Mouse (Mus musculus): Measurements from ENCODE around the gene Slc39a1. TPM values are rescaled to one million over a fixed set of nuclear protein-coding genes. Genes with fewer than 3 reads are reported as not detected.

The Slc39a1 gene
- 40.0 and 47.0 TPM in 2 replicates for polyA plus RNA-seq (2014; fragmentation: Nextera tagmentation; extraction: Ambion mirVana)

- H3K27me3 ChIP-seq (replicated peaks; ENCODE audit: control insufficient read depth, insufficient read depth, low read length) = no peaks in the 10 kb centered on the region
- ATAC-seq = peak; percentile 96
- peak within 1 kb of the TSS; percentile 66 for H3K9ac ChIP-seq (ENCODE audit: low read length)
- peak within 1 kb of the TSS; percentile 84 for H3K27ac ChIP-seq (ENCODE audit: low read depth, low read length)
- under 1% methylated on average over 35 of the region's 44 CpGs for WGBS
- peaks cover 11% of the 10 kb centered on the region for H3K4me1 ChIP-seq (ENCODE audit: control insufficient read depth, insufficient read depth, low read length)
- peak within 1 kb of the TSS; percentile 91 for H3K4me2 ChIP-seq (ENCODE audit: low read length)
- peak; percentile 99 for DNase-seq (ENCODE audit: low spot score)
- H3K4me3 ChIP-seq (ENCODE audit: low read depth, low read length) = peak within 1 kb of the TSS; percentile 55
- H3K36me3 ChIP-seq (ENCODE audit: control insufficient read depth, insufficient read depth, low read length) = peaks cover 8% of the 10 kb centered on the region; the same call in 1 of the 2 replicates
- no peaks in the 10 kb centered on the region for H3K9me3 ChIP-seq (replicated peaks; ENCODE audit: control insufficient read depth, low read length)
These were observed at the start of gene Slc39a1 for GRCm38 (mm10) chr3:90247960-90248745. Slc39a1 (plus strand) TSS chr3:90248172.

GRCm38 (mm10) chr3:90202884-90203283, 45.1 kb upstream of the Slc39a1 start:
- WGBS = 26% methylated on average over 1 of the region's 1 CpGs

GRCm38 (mm10) chr3:90203619-90204018, 44.4 kb upstream of the Slc39a1 start:
- DNase-seq (ENCODE audit: low spot score) = no peak
- no peak overlapping the region for H3K9ac ChIP-seq (ENCODE audit: low read length)
- 76% methylated on average over 5 of the region's 5 CpGs for WGBS
- no peak overlapping the region for H3K4me3 ChIP-seq (ENCODE audit: low read depth, low read length)
- no peak overlapping the region for H3K27ac ChIP-seq (ENCODE audit: low read depth, low read length)
- peaks cover 14% of the 10 kb centered on the region for H3K36me3 ChIP-seq (ENCODE audit: control insufficient read depth, insufficient read depth, low read length)
- no peaks in the 10 kb centered on the region for H3K4me1 ChIP-seq (ENCODE audit: control insufficient read depth, insufficient read depth, low read length)
- ATAC-seq = no peak
- H3K27me3 ChIP-seq (replicated peaks; ENCODE audit: control insufficient read depth, insufficient read depth, low read length) = no peaks in the 10 kb centered on the region
- H3K4me2 ChIP-seq (ENCODE audit: low read length) = no peak overlapping the region
- H3K9me3 ChIP-seq (replicated peaks; ENCODE audit: control insufficient read depth, low read length) = no peaks in the 10 kb centered on the region

More at GRCm38 (mm10) chr3:90202884-90203283, 45.1 kb upstream of the Slc39a1 start:
- no peak overlapping the region for H3K9ac ChIP-seq (ENCODE audit: low read length)
- no peaks in the 10 kb centered on the region for H3K4me1 ChIP-seq (ENCODE audit: control insufficient read depth, insufficient read depth, low read length)
- ATAC-seq (no peak), DNase-seq (ENCODE audit: low spot score) (no peak)
- peaks cover 7% of the 10 kb centered on the region for H3K36me3 ChIP-seq (ENCODE audit: control insufficient read depth, insufficient read depth, low read length)
- no peak overlapping the region for H3K4me2 ChIP-seq (ENCODE audit: low read length)
- no peak overlapping the region for H3K27ac ChIP-seq (ENCODE audit: low read depth, low read length)
- H3K27me3 ChIP-seq (replicated peaks; ENCODE audit: control insufficient read depth, insufficient read depth, low read length) = no peaks in the 10 kb centered on the region
- no peak overlapping the region for H3K4me3 ChIP-seq (ENCODE audit: low read depth, low read length)
- H3K9me3 ChIP-seq (replicated peaks; ENCODE audit: control insufficient read depth, low read length) = no peaks in the 10 kb centered on the region

DNA sequence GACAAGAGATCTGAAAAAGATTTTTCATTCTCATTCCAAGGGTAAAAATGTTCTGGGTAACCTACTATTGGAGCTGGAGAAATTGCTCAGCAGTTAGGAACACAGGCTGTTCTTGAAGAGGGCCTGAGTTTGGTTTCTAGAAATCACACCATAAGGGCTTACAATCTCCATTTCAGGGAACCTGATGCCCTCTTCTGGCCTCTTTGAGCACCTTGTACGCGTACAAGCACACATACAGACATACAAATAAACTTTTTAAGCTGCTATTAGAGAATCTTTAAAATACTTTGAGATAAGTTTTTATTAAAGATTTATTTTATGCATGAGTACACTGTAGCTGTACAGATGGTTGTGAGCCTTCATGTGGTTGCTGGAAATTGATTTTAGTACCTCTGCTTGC, 43.4 kb upstream of the Slc39a1 start:
- DNase-seq (ENCODE audit: low spot score) = no peak
- H3K27ac ChIP-seq (ENCODE audit: low read depth, low read length) = no peak overlapping the region
- peaks cover 24% of the 10 kb centered on the region for H3K36me3 ChIP-seq (ENCODE audit: control insufficient read depth, insufficient read depth, low read length)
- ATAC-seq = no peak
- WGBS = 97% methylated on average over 2 of the region's 2 CpGs
- no peak overlapping the region for H3K4me3 ChIP-seq (ENCODE audit: low read depth, low read length)
- H3K4me1 ChIP-seq (ENCODE audit: control insufficient read depth, insufficient read depth, low read length) = no peaks in the 10 kb centered on the region
- H3K9me3 ChIP-seq (replicated peaks; ENCODE audit: control insufficient read depth, low read length) = no peaks in the 10 kb centered on the region
- no peak overlapping the region for H3K9ac ChIP-seq (ENCODE audit: low read length)
- H3K4me2 ChIP-seq (ENCODE audit: low read length) = no peak overlapping the region
- no peaks in the 10 kb centered on the region for H3K27me3 ChIP-seq (replicated peaks; ENCODE audit: control insufficient read depth, insufficient read depth, low read length)

DNA sequence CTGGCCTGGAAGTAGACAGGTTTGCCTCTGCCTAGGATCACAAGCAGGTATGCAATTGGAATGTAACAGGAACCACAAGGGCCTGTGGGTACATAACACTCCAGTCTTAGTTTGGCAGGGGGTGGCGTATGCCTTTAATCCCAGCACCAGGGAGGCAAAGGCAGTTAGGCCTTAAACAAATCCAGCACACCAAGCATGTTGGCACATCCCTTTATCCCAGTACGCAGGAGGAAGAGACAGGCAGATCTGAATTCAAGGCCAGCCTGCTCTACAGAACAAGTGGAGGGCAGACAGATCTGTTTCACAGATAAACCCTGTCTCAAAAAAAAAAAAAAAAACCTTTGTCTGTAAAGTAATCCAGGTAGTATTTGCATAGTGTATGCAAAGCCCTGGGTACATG, 39.3 kb upstream of the Slc39a1 start:
- no peak overlapping the region for H3K4me2 ChIP-seq (ENCODE audit: low read length)
- no peak for ATAC-seq
- no peak overlapping the region for H3K9ac ChIP-seq (ENCODE audit: low read length)
- H3K9me3 ChIP-seq (replicated peaks; ENCODE audit: control insufficient read depth, low read length) = no peaks in the 10 kb centered on the region
- H3K36me3 ChIP-seq (ENCODE audit: control insufficient read depth, insufficient read depth, low read length) = peaks cover 54% of the 10 kb centered on the region
- DNase-seq (ENCODE audit: low spot score) = no peak
- peaks cover 12% of the 10 kb centered on the region for H3K4me1 ChIP-seq (ENCODE audit: control insufficient read depth, insufficient read depth, low read length)
- WGBS = 88% methylated on average over 2 of the region's 2 CpGs
- H3K27me3 ChIP-seq (replicated peaks; ENCODE audit: control insufficient read depth, insufficient read depth, low read length) = no peaks in the 10 kb centered on the region
- no peak overlapping the region for H3K27ac ChIP-seq (ENCODE audit: low read depth, low read length)
- no peak overlapping the region for H3K4me3 ChIP-seq (ENCODE audit: low read depth, low read length)

- WGBS = 94% methylated on average over 5 of the region's 5 CpGs
- no peak for DNase-seq (ENCODE audit: low spot score)
- no peak overlapping the region for H3K4me2 ChIP-seq (ENCODE audit: low read length)
- no peak overlapping the region for H3K27ac ChIP-seq (ENCODE audit: low read depth, low read length)
- H3K9me3 ChIP-seq (replicated peaks; ENCODE audit: control insufficient read depth, low read length) = no peaks in the 10 kb centered on the region
- H3K9ac ChIP-seq (ENCODE audit: low read length) = no peak overlapping the region
- peaks cover 18% of the 10 kb centered on the region for H3K4me1 ChIP-seq (ENCODE audit: control insufficient read depth, insufficient read depth, low read length)
- no peak for ATAC-seq
- peaks cover 54% of the 10 kb centered on the region for H3K36me3 ChIP-seq (ENCODE audit: control insufficient read depth, insufficient read depth, low read length)
- H3K27me3 ChIP-seq (replicated peaks; ENCODE audit: control insufficient read depth, insufficient read depth, low read length) = no peaks in the 10 kb centered on the region
- no peak overlapping the region for H3K4me3 ChIP-seq (ENCODE audit: low read depth, low read length)
These were observed 37.9 kb upstream of the Slc39a1 start for GRCm38 (mm10) chr3:90209908-90210566.

- Histone ChIP-seq H3K36me3 (ENCODE audit: control insufficient read depth, insufficient read depth, low read length) (peaks cover 49% of the 10 kb centered on the region), H3K4me2 (ENCODE audit: low read length) (peak overlapping the region; percentile 84), H3K4me3 (ENCODE audit: low read depth, low read length) (peak overlapping the region; percentile 81; the same call in 1 of the 2 replicates), H3K27ac (ENCODE audit: low read depth, low read length) (no peak overlapping the region), H3K9ac (ENCODE audit: low read length) (0 out of 2 replicates have a peak overlapping the region, but pooled peaks have one; percentile 8), H3K9me3 (replicated peaks; ENCODE audit: control insufficient read depth, low read length) (no peaks in the 10 kb centered on the region), H3K27me3 (replicated peaks; ENCODE audit: control insufficient read depth, insufficient read depth, low read length) (no peaks in the 10 kb centered on the region), H3K4me1 (ENCODE audit: control insufficient read depth, insufficient read depth, low read length) (peaks cover 18% of the 10 kb centered on the region)
- DNase-seq (ENCODE audit: low spot score) (no peak), ATAC-seq (no peak)
- 88% methylated on average over 13 of the region's 13 CpGs for WGBS
These were observed 36.2 kb upstream of the Slc39a1 start for GRCm38 (mm10) chr3:90211475-90212398.

GRCm38 (mm10) chr3:90212723-90213122, 35.2 kb upstream of the Slc39a1 start:
- ATAC-seq = no peak
- Histone ChIP-seq H3K9ac (ENCODE audit: low read length) (peak overlapping the region; percentile 92), H3K27me3 (replicated peaks; ENCODE audit: control insufficient read depth, insufficient read depth, low read length) (no peaks in the 10 kb centered on the region), H3K9me3 (replicated peaks; ENCODE audit: control insufficient read depth, low read length) (no peaks in the 10 kb centered on the region), H3K4me1 (ENCODE audit: control insufficient read depth, insufficient read depth, low read length) (peaks cover 18% of the 10 kb centered on the region), H3K4me3 (ENCODE audit: low read depth, low read length) (peak overlapping the region; percentile 81), H3K4me2 (ENCODE audit: low read length) (peak overlapping the region; percentile 84), H3K36me3 (ENCODE audit: control insufficient read depth, insufficient read depth, low read length) (peaks cover 49% of the 10 kb centered on the region), H3K27ac (ENCODE audit: low read depth, low read length) (0 out of 2 replicates have a peak overlapping the region, but pooled peaks have one; percentile 80)
- WGBS = 16% methylated on average over 5 of the region's 5 CpGs
- no peak for DNase-seq (ENCODE audit: low spot score)
